Mouse (Mus musculus) heart, postnatal 0 days (tissue): ENCODE results near the gene Pml. TPM values are rescaled to one million over a fixed set of nuclear protein-coding genes. Genes with fewer than 3 reads are reported as not detected.

Experiments used
- ATAC-seq: fragments of 200-750 bp; cut with Nextera tagmentation; 2 replicates; pipeline ENCODE4 v1.8.0; 2017; ENCODE audit warnings: low read depth, moderate number of reproducible peaks, moderate library complexity; ENCODE audit not compliant: insufficient read depth
- DNase-seq: peaks from one replicate; pipeline ENCODE4 v3.0.0-alpha.2; 2016; ENCODE audit warnings: low spot score
- H3K27ac ChIP-seq: fragments of 300-500 bp; sonication (generic); 2 replicates; pipeline ENCODE4 v1.5.1; 2014; ENCODE audit warnings: low read depth, mild to moderate bottlenecking
- H3K27me3 ChIP-seq: fragments of 300-500 bp; sonication (generic); 2 replicates; pipeline ENCODE4 v1.6.1; 2014; ENCODE audit warnings: low read length, mixed read lengths; ENCODE audit not compliant: control insufficient read depth, insufficient read depth
- H3K36me3 ChIP-seq: fragments of 300-500 bp; sonication (generic); replicated peaks from 2 replicates; pipeline ENCODE4 v1.6.1; 2014; ENCODE audit warnings: low read length, mixed read lengths; ENCODE audit not compliant: control insufficient read depth, insufficient read depth
- H3K4me1 ChIP-seq: fragments of 300-500 bp; sonication (generic); 2 replicates; pipeline ENCODE4 v1.6.1; 2014; ENCODE audit warnings: antibody characterized with exemption; ENCODE audit not compliant: control insufficient read depth, insufficient read depth
- H3K4me2 ChIP-seq: fragments of 300-500 bp; sonication (generic); 2 replicates; pipeline ENCODE4 v1.6.1; 2014; ENCODE audit warnings: low read depth, mild to moderate bottlenecking, low read length, moderate library complexity
- H3K4me3 ChIP-seq: fragments of 300-500 bp; sonication (generic); 2 replicates; pipeline ENCODE4 v1.5.1; 2014; ENCODE audit warnings: low read depth, low read length
- H3K9ac ChIP-seq: fragments of 300-500 bp; sonication (generic); replicated peaks from 2 replicates; pipeline ENCODE4 v1.6.1; 2014; ENCODE audit warnings: low read depth, low read length, mixed read lengths
- H3K9me3 ChIP-seq: fragments of 300-500 bp; sonication (generic); replicated peaks from 2 replicates; pipeline ENCODE4 v1.6.1; 2016; ENCODE audit warnings: low read length; ENCODE audit not compliant: control insufficient read depth
- CTCF ChIP-seq: IDR thresholded peaks from 2 replicates; pipeline ENCODE4 v1.5.1; 2016; ENCODE audit warnings: antibody characterized with exemption, control low read depth, low read depth
- EP300 ChIP-seq: IDR thresholded peaks from 2 replicates; pipeline ENCODE4 v1.6.1; 2016; ENCODE audit warnings: antibody characterized with exemption, low read depth
- WGBS: fragments of 180-500 bp; shearing (Covaris S2); extraction: QIAGEN DNeasy Blood & Tissue Kit; methylation state at CpG from one replicate; pipeline ENCODE4 v1.1.7; 2014; 5-methylcytosine and 5-hydroxymethylcytosine counted together
- polyA plus RNA-seq: library from polyadenylated mRNA; unstranded; fragments of >200 nt; fragmentation: Nextera tagmentation; extraction: Ambion mirVana; gene quantifications from 2 replicates; pipeline ENCODE4 v1.2.1, GENCODE M21; 2015
- total RNA-seq: library from RNA; depleted of rRNA; stranded (reverse); fragments of >200 nt; gene quantifications from 2 replicates; pipeline ENCODE4 v1.2.3, GENCODE M21; 2014; ENCODE audit warnings: low replicate concordance

Pml gene
- total and polyA plus RNA-seq, 2 experiments from 2014 or later, result 5.2 to 15.0 TPM

GRCm38 (mm10) chr9:58213377-58213776 is 36.2 kb downstream of the Pml start:
- no peaks in the 10 kb centered on the region for H3K9me3 ChIP-seq
- WGBS, result 57% methylated on average over 5 of the region's 5 CpGs
- no peak overlapping the region for H3K27ac ChIP-seq
- no peak for ATAC-seq
- no peak overlapping the region for H3K4me3 ChIP-seq
- H3K36me3 ChIP-seq, result no peaks in the 10 kb centered on the region; the same call in 1 of the 2 replicates
- no peak overlapping the region for H3K9ac ChIP-seq
- TF ChIP-seq EP300 (no peak), CTCF (no peak)
- H3K27me3 ChIP-seq, result no peaks in the 10 kb centered on the region
- no peak overlapping the region for H3K4me2 ChIP-seq
- H3K4me1 ChIP-seq, result peaks cover 13% of the 10 kb centered on the region
- DNase-seq, result no peak

DNA sequence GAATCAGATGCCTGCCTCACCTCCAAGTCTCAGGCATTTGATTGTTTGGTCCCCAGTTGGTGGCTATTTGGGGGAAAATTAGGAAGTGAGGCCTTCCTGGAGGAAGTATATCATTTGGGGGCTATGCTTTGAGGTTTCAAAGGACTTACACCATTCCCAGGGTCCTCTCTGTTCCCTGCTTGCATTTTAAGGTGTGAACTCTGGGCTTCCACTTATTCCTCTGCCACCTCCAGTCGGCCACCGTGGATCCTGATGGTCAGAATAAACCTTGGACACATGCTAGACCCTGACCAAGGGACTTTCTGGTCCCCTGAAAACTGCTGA is 39.3 kb downstream of the Pml start:
- TF ChIP-seq EP300 (no peak), CTCF (no peak)
- H3K27me3 ChIP-seq, result no peaks in the 10 kb centered on the region
- no peaks in the 10 kb centered on the region for H3K9me3 ChIP-seq
- no peaks in the 10 kb centered on the region for H3K36me3 ChIP-seq
- ATAC-seq, result no peak
- 50% methylated on average over 2 of the region's 2 CpGs for WGBS
- no peak overlapping the region for H3K27ac ChIP-seq
- no peak overlapping the region for H3K4me2 ChIP-seq
- no peak for DNase-seq
- H3K4me3 ChIP-seq, result no peak overlapping the region
- H3K4me1 ChIP-seq, result peaks cover 13% of the 10 kb centered on the region
- H3K9ac ChIP-seq, result no peak overlapping the region

- H3K36me3 ChIP-seq, result no peaks in the 10 kb centered on the region
- H3K9ac ChIP-seq, result no peak overlapping the region
- H3K9me3 ChIP-seq, result no peaks in the 10 kb centered on the region
- no peak overlapping the region for H3K27ac ChIP-seq
- peaks cover 13% of the 10 kb centered on the region for H3K4me1 ChIP-seq
- H3K4me3 ChIP-seq, result no peak overlapping the region
- DNase-seq, result no peak
- TF ChIP-seq CTCF (no peak), EP300 (no peak)
- WGBS, result 78% methylated on average over 8 of the region's 8 CpGs
- H3K4me2 ChIP-seq, result no peak overlapping the region
- ATAC-seq, result no peak
- H3K27me3 ChIP-seq, result no peaks in the 10 kb centered on the region
Observed at GRCm38 (mm10) chr9:58209462-58210303, 39.9 kb downstream of the Pml start.

- WGBS, result 83% methylated on average over 7 of the region's 7 CpGs
- Histone ChIP-seq H3K9ac (no peak overlapping the region), H3K4me2 (no peak overlapping the region), H3K4me3 (no peak overlapping the region), H3K27ac (no peak overlapping the region), H3K4me1 (peaks cover 7% of the 10 kb centered on the region), H3K27me3 (peaks cover 31% of the 10 kb centered on the region), H3K36me3 (no peaks in the 10 kb centered on the region), H3K9me3 (no peaks in the 10 kb centered on the region)
- DNase-seq (no peak), ATAC-seq (no peak)
- TF ChIP-seq EP300 (no peak), CTCF (no peak)
Observed at GRCm38 (mm10) chr9:58206013-58206412, 43.6 kb downstream of the Pml start.

- TF ChIP-seq CTCF, result peak; percentile 96
- no peak for TF ChIP-seq EP300
- Histone ChIP-seq H3K9ac (no peak overlapping the region), H3K4me3 (peak overlapping the region; percentile 47), H3K4me2 (peak overlapping the region; percentile 66), H3K9me3 (no peaks in the 10 kb centered on the region), H3K27me3 (peaks cover 46% of the 10 kb centered on the region), H3K36me3 (no peaks in the 10 kb centered on the region), H3K4me1 (no peaks in the 10 kb centered on the region), H3K27ac (no peak overlapping the region)
- 4% methylated on average over 18 of the region's 18 CpGs for WGBS
- ATAC-seq (peak; percentile 90), DNase-seq (peak; percentile 84)
Observed at GRCm38 (mm10) chr9:58204448-58205000, 45.1 kb downstream of the Pml start.
